Mouse (Mus musculus): ENCODE data around the gene Gimap5. TPM values are rescaled to one million over a fixed set of nuclear protein-coding genes. Genes with fewer than 3 reads are reported as not detected.

The Gimap5 gene
- 1 to 10 TPM; 1.0 to 1.7 TPM for total RNA-seq (2021)

DNA sequence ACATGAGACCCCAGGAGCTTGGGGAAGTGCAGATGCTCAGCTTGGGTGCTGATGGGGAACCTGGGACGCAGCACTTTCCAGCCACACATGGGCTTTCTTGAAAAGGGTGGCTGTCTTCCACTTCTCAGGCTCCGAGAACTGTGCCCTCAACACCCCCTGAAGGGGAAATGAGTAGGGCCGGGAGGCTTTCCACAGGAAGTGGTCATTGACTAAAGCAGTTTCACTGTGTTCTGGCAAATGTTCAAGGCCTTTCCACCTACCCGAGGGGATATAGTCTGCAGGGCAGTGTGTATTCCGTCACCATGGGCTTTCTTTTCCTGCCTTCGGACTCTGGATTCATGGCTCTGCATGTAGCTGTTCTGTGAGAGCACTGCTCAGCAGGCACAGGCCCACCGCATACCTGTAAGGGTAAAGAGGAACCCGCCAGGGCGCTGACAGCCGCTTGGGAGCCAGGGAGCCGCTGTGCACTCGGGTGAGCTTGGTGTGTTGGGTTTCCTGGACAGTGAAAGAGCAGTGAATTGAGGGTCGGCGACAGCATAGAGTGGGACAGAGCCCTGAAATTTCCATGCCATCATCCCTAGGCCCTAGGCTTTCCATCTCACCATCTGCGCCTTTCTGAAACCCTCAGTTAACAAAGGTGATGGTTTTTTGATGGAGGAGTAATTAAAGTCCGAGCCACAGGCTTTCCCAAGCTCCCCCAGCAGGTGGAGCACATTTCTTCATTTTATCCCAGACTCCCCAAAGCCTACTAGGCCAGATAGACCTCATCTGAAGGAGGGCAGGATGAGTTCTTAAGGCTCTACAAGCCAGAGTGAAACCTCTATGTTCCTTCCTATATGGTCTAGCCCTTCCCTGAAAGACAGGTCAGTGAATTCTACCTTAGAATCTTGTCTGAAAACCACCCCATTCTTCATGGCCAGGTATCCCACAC, at the start of gene Gimap5:
Gimap5 (plus strand) TSS at position 239 of the 931 bp plus-strand sequence.
- DNase-seq = no peak

DNA sequence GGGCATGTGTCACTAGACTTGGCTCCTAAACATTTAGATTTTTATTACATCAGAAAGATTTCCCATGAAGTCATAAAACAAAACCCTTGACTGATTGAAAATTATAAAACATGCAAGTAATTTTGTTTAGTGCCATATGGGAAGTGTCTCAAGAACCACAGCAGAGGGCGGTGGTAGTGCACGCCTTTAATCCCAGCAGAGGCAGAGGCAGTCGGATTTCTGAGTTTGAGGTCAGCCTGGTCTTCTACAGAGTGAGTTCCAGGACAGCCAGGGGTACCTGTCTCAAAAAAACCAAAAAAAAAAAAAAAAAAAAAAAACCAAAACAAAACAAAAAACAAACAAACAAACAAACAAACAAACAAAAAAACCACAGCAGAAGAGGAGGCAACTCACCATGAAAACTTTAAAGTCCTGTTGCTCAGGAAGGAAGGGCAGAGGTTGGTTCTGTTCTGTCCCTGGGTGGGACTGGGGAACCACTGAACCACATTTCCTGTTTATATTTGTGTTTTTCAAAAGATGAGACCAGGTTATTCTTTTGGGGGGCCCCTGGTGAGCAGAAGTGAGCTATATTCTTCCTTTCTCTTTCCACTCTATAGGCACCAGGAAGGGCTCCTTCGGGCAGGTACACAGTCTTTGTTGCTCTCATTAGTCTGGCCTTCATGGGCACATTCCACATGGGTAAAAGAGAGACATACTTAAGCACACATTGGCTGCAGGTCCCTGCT, 49.0 kb upstream of the Gimap5 start:
- DNase-seq = no peak

DNA sequence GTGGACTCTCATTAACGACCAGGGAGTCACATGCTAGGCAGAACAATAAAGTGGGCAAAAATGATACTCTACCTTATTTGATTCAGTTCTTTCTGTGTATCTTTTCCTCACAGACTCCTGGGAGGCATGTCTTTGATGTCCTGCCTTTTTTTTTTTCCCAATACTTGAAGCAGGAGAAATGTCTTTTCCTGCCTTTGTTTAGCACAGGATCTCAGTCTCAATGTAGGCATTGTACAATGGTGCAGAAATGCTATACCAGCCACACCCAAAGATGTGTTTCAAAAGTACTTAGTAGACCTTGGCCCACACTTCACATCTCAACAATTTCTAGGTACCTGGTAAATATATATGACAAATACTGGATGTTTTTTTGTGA, 48.5 kb upstream of the Gimap5 start:
- no peak for DNase-seq

DNA sequence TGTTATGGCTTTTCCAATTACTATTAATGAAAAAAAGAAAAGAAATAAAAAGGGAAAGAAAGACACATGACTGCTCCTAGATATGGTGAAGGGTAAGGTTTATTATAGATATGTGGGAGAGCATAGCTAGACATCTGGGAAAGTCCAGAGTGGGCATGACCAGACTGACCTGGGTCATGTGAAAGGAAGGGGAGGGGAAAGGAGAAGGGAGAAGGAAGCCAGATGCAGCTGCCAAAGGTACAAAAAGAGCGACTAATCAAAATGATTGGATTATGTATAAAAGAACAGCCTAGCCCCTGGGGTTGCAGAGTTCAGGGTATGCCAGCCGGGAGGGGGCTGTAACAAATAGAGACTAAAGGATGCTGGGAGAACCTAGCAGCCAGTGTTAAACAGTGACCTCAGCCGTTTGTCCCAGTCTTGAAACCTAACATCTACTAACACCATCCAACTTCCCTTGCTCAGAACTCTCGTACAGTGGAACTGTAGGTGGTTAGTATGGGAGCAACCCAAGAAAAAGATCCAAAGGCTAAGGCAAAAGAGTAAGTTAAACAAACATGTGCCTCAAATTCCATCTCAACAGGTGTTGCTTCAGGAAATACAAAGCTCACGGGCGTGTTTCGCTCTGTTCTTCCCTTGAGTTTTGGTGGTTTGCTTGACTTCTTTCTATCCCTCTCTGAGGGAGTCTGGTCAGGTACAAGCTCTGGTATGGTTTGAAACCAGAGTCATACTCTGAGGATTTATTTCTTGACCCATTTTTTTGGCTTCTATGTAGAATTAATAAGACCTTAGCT, 47.7 kb upstream of the Gimap5 start:
- no peak for DNase-seq

DNA sequence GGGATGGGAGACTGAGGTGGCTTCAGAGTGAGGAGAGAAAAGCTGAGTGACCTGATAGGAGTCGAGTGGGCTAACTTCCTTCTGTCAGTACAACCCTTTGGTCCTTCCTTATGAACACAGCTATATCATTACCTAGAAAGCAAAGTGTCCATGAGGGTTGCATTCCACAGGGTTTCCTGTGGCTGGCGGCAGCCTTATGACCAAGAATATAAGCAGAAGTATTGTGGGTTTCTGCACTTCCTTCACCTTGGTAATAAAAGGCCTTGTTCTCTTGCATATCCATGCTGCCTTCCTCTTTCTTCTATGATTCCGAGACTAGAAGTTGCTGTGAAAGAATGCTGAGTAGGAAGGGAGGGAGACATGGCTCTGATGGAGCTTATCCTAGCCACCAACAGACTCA, 47.1 kb upstream of the Gimap5 start:
- DNase-seq = no peak

DNA sequence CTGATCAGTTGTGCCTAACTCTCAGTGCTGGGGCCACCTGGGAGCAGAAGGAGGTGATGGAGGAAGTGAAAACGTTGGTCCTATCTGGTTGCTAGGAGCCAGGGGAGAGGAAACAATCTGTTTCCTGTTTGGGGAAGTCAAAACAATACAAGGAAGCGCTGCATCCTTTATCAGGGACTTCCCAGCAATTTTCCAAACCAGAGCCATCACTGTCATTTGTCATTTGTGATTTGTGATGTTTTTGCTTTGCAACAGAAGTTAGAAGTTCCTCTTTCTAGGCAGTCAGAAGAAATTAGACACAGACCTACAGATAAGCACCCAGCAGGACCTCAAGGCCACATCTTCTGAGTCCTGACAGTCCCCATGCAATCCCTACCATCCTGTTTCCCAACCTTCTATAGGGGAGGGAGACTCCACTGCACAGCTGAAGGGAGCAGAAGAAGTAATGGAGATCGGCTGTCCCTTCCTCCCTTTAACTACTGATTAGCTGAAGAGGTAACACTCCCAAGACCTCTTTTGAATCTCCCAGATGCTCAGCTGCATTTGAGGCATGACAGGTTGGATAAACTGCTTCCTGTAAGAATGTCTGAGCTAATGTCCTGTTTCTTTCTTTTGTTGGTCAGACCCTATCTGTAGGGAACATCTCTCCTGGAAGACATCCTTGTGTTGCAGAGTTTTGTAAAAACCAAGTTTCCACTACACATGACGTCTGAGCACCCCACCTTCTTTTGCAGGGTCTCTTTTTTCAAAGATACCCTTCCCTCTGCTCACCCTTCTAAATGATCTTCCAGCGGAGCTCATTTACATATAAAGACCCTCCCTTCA, 45.5 kb upstream of the Gimap5 start:
- no peak for DNase-seq

DNA sequence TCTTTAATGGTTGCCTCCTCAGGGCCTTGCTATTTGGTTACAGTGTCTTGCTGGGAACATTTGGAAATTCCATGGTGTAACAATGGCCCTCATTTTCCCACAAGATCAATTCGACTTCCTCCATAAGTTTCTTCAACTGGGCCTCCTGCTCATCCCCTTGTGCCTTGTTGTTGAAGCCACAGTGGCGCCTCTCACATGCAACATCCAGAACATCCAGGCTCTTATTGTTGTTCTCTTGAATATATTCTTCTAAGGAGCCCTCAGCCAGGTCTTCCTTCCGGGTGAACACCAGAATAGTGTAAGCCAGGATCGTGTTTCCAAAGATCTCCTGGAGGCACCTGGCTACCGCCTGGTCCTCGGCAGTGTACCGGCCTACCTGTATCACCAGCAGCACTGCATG, 43.9 kb upstream of the Gimap5 start:
- DNase-seq = no peak

DNA sequence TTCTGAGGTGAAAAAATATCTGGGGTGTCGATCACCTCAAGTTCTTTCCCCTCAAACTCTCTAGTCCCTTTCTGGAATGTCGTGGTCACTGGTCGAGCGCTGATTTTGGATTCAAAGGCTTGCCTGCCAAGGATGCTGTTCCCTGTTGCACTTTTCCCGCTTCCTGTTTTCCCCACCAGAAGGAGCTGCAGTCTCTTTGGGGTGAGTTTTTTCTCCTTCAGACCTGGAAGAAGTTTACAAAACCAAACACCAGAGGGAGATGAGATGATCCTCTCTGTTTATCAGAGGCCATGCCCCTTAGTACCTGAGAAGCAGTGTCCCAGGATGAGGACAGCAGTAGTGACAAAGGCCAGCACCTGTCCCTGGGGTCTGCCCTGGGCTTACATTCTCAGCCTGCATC, 43.4 kb upstream of the Gimap5 start:
- DNase-seq = no peak

DNA sequence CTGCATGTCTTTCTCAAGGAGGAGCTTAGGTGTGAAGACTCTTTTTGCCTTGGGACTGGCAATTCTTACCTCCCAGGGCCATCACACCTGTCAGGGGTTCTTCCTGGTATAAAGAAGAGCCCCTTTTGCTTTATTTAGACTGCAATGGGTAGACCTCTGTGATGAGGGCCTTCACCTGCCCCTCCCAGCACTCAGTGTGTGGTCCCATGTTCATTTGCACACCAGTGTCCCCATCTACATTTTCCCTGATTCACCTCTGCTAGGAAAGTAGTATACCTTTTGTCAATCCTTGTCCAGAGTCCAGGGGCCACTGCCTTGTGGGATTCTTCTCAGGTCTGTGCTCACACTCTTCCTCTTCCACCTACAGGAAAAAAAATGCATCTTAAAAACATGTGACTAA, 41.9 kb upstream of the Gimap5 start:
- no peak for DNase-seq

DNA sequence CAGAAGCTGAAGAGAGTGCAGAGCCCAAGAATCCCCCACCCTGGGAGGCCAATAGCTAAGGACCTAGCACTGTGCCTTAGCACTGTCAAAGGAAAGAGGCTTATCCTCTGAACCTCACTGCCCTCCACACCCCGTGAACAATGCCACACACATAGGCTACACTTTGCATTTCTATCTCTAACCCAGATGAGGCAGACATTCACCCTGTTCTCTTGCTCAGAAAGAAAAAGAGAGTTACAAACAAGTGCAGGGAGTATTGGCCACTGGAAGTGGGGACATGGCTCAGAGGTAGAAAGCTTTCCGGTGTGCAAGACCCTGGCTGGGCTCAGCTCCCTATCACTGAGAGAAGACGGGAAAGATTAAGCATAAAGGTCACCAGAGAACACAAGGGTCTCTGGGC, 39.9 kb upstream of the Gimap5 start:
- DNase-seq = no peak

DNA sequence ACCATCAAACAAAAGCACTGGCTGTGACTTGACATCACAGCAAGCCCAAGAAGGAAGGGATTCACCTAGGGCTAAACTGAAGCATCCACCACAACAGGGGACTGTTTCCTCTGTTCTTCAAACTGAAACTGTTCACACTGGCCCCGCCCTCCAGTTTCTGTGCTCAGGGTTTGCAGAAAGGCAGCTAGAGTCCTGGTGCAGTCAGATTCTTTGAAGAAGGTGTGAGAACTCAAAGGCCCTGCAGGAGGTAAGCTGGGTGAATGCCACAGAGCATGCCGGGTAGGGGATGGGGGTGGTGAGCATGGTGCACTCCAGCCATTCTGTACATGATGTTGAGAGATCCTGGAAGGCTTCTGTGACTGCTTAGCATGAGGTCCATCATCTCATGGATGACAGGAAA, 27.5 kb upstream of the Gimap5 start, which contains the start of the genes Gm28053 and Gimap7:
Gm28053 (plus strand) TSS at position 153 of the 400 bp plus-strand sequence.
Gimap7 (plus strand) TSS at position 167 of the 400 bp plus-strand sequence.
- DNase-seq = no peak

DNA sequence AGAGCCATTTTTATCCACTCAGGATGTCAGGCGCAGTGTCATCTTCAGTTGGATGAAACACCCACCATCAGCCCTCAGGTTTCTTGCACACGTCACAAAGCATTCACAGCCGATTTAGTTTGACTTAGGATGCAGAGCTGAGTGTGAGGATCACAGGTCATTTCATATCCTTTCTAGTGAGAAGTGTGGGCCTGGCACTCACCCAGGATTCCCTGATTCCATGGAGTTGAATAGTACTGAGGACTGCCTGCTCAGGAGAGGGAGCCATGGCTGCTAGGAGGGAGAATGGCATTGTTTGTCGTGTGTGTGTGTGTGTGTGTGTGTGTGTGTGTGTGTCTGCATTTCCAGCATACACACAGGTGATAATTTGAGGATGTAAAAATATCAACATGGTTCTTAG, 25.7 kb upstream of the Gimap5 start:
- DNase-seq = no peak

DNA sequence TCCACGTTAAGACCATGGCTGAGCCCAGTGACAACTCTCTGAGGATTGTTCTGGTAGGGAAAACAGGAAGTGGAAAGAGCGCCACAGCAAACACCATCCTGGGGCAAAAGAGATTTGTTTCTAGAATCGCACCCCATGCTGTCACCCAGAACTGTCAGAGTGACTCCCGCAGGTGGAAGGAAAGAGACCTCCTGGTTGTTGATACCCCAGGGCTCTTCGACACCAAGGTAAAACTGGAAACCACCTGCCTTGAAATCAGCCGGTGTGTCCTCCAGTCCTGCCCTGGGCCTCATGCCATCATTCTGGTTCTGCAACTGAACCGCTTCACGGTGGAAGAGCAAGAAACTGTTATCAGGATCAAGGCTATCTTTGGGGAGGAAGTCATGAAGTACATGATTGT, 22.5 kb upstream of the Gimap5 start:
- DNase-seq = no peak

DNA sequence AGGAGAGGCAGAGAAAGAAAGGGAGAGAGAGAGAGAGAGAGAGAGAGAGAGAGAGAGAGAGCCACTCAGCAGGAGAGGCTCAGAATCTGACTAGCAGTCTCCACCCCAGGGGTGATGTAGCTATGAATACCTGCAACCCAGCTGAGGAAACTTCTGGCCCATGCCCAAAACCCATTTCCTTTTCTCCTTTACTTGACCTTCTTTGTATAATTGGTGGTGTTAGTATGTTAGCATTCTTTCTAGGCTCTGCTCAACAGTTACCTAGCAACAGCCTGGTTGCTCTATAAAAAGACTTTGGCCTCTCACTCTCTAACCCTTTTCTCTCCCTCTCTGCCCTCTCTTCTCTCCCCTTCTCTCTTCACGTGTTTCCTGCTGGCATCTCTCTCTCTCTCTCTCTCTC, 20.5 kb upstream of the Gimap5 start:
- DNase-seq = peak; percentile 2 to 7

DNA sequence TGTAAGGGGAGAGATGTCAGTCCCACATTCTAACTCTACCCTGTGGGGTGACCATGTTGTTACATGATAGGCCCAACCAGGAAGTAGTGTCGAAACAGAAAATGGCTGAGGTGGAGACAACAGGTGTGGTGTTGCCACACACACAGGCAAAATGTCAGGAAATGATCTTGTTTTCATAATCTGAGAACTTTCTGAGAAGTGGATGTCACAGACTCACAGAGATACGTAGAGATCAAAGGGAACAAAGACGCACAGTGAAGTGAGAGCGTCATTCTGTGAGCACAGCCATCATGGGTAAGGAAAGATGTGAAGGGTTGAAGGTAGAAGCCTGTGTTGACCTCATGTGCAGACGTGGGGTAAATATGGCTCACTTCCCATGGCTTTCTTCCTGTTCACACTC, 18.2 kb upstream of the Gimap5 start:
- no peak for DNase-seq

DNA sequence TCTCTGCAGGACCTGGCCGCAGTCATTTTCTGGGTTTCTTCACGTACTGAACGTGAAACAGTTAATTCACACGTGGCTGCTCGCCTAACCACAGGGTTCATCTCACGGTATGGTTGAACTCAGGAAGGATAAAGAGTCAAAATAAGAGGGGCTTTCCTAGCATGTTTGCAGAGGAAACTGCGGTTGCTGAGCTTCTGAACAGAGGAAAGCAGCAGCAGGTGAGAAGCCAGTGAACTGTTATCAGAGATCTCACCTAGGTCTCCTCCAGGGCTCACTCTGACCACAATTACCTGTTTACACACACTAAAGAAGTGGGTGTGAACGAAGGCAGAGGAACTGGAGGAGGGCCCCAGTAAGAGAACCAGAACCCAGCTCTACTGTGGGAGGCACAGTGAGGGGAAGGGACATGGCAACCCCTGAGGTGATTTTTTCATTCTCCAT, 13.1 kb upstream of the Gimap5 start:
- DNase-seq = no peak

DNA sequence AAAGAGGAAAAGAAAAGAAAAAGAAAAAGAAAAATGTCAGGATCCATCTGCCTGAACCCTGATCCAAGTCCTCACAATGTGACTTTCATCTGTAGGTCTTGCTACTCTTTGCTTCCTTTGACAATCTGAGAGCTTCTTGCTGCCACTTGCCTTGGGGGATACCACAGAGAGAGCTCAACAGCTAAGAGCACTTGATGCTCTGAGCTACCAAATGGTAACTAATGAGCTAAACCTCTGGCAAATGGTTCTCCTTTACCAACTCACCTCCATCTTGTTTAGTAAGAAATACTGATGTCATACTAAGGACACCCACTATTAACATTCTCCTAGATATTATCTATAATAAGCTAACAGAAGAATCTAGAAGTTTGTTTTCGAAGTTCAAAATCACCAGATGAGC, 12.3 kb upstream of the Gimap5 start:
- no peak for DNase-seq

DNA sequence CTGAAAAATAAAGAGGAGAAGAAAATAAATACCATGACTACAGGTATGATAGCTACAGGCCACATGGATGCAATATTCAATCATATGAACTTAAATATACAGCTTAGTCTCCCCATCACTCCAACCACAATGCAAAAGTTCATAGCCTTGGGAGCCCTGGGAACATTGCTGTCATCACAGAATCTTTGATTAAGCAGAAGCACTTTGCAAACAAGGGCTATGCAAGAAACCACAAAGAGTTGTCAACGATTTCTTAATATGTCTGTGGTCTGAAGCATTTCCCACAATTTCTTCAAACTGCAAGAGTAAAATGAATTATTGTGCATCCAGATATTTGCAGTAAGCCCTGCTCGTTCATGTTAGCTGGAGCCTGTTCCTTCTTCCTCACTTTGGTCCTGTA, 8.9 kb upstream of the Gimap5 start:
- no peak for DNase-seq

DNA sequence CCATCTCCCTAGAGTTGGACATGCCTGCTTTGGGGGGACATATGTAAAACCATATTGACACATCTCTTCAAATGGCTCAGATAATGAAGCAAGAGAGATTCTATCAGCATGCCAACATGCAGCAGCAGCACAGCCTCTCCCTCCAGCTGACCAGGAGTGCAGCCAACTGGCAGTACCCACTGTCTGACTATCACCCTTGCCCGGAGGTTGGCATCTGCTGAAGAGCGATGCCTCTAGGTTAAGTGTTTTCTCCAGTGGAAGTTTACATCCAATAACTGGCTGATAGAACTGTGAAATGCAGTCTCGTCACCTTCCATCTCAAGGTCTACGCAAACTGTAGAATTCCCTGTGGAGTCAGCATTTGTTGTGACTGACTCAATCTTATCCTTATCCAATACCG, 8.3 kb upstream of the Gimap5 start:
- DNase-seq = no peak

DNA sequence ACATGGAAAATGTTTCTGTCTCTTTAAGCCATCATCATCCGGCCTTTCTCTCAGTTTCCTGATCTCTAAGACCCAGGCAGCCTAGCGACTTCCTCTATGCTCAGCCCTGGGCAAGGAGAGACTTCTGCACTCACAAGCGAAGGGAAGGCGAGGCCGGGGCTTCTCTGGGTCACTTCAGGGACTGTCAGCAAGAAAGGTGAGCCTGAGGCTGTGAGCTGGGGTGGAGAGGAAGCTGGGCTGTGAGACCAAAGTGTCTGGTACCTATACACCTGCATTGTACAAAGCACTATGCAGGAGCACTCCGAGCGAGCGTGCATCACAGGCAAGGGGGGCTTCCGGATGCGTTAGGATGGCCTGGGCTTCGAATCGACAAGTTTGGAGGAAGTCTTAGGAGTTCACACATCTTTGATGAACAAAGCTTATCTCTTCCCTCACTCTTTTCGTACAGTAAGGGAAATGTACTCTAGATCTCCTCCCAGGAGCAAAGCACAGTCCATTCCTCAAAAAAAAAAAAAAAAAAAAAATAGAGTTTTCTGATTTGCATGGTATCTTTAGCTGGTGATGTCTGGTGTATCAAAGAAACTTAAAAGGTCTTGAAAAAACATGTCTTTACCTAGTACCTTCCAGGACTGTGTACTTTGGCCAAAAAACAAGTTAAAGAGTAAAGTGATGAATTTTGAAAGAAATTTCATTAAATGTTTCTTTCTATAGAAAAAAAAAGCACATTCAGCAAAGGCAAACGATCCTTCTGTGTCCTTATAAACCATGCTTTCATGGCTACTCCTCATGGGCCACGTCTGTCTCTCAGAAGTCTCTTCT, 6.8 kb upstream of the Gimap5 start, which contains the start of gene Gimap1:
Gimap1 (plus strand) TSS at position 94 of the 819 bp plus-strand sequence.
- DNase-seq = no peak

DNA sequence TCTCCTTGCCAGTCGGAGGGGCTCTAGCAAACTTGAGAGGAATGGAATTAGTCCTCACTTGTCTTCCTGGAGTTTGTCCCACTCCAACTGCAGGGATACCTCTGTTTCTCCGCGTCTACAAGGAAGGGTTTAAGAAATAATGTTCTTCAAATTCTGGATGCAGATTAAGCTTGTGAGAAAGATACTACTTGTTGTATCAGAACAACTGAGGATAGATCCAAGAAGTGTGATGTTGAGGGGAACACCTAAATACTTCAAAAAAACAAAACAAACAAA, 6.3 kb upstream of the Gimap5 start:
- DNase-seq = no peak

Measured in layer of hippocampus, postnatal 36 days (tissue).